Mouse (Mus musculus): ENCODE data around the gene Apoa1.

- TF ChIP-seq CTCF (IDR thresholded peaks at IDR 0.05; ENCODE audit: extremely low read depth, insufficient read depth, low read length) (no peak), POLR2A (IDR thresholded peaks at IDR 0.05; ENCODE audit: extremely low read depth, insufficient read depth, low read length) (no peak)
These were observed at the start of gene Apoa1 for GRCm38 (mm10) chr9:46228491-46228890.
